Mouse (Mus musculus): ENCODE measurements around the gene Tmem63b. TPM values are rescaled to one million over a fixed set of nuclear protein-coding genes. Genes with fewer than 3 reads are reported as not detected.

The Tmem63b gene
- 100 to 1,000 TPM in 8 of 26 experiments, 10 to 100 TPM in 18; 39.1 to 247 (median 68.4) TPM for total RNA-seq (2018; cell fraction: chromatin; rRNA removed)
- total RNA-seq (2018; cell fraction: cytosol; rRNA removed) = 10 to 100 TPM in 17 of 26 experiments, 1 to 10 TPM in 9; 8.8 to 14.2 (median 11.0) TPM
- 100 to 1,000 TPM in 2 of 26 experiments, 10 to 100 TPM in 24; 25.8 to 117 (median 46.1) TPM for total RNA-seq (2018; cell fraction: nucleus; rRNA removed)
- polyA plus RNA-seq (2018) = 8.2 to 10.7 TPM (median 9.7 TPM) in 3 replicates

DNA sequence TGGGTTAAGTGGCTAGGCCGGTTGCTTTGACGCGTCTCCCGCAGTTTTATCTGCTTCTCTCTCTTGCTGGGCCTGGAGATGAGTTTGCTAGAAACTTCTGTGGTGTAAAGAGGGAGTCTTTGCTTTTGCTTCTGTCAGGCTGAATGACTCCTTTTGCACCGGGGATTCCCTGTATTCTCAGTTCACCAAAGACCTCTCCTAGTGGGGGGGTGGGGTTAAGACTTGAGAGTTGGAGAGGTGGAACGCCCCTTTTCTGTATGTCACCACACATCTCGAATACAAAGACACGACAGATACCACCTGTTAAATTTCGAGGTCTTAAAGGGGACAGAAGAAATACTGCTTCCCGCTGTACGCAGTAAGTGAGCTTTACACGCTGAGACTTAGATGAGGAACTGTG lies at the start of gene Tmem63b:
Tmem63b (minus strand) TSS at position 190 of the 400 bp plus-strand sequence.
- WGBS (ENCODE audit: missing documents) = 1% methylated on average over 12 of the region's 12 CpGs
- peak within 1 kb of the TSS; percentile 98 for H3K4me3 ChIP-seq (ENCODE audit: inconsistent target)
- peaks cover 65% of the 10 kb centered on the region for H3K79me2 ChIP-seq (ENCODE audit: inconsistent target)
- peak within 1 kb of the TSS; percentile 62 for H3K27ac ChIP-seq
- no peaks in the 10 kb centered on the region for H3K36me3 ChIP-seq (ENCODE audit: inconsistent target)

DNA sequence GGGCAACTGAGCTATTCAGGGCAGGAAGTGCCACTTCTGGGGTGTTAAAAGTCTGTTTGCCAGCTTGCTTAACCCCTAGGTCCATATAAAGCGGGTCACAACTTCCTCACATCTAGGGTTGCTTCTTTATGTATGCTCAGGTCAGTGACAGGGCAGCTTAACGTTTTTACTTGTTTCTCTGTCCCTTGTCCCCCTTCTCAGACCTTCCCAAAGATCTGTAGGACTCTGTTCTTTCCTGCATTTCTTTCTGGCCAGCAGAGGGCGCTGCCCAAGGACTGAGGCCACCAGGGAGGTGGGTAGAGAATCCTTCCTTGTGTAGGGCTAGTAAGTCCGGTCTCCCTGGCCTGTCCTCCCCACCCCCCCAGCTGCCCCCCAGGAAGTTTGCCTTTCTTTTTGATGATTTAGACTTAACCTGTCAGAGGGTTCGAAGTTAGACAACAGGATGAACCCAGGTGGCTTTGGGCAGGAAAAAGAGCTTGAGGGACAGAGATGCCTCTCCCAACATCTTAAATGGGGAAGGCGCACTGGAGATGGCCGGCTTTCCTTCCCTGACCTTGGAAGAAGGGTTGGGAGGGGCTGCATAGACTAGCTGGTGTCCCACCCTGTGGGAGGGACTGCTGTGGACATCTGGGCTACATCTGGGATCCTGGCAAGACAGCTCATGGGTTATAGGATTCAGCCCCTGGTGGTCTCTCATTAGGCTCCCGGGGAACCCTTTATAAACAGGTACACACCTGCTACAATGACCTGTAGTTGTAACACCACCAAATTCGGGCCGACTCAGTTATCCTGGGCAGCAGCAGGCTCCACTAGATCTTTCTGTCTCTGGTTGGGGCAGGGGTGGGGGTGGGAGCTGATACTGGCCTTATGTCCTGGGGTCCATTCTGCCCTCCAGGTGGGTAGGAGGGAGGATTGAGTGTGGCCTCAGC lies 48.9 kb upstream of the Tmem63b start:
- H3K27ac ChIP-seq = peak overlapping the region; percentile 76

DNA sequence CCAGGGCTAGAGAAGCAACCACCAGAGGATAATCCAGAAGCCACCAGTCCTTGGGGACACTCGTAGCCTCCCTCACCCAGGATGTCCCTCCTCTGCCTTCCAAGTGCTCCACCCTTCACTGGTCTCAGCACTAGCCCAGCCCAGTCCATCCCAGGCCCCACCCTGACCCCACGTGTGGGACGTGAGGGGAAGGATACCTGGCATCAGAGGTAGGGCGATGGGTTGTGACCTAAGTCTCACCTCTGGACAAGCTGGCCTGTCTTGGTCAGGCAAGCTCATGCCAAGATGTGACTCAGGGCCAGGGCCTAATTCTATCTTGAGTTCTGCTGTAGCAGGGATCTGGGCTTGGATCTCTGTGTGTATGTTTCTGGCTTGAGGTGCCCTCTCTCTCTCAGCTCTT lies 48.2 kb upstream of the Tmem63b start:
- H3K27ac ChIP-seq = peak overlapping the region; percentile 76
- H3K4me3 ChIP-seq (ENCODE audit: inconsistent target) = no peak overlapping the region
- WGBS (ENCODE audit: missing documents) = 98% methylated on average over 4 of the region's 4 CpGs
- H3K36me3 ChIP-seq (ENCODE audit: inconsistent target) = no peaks in the 10 kb centered on the region
- no peaks in the 10 kb centered on the region for H3K79me2 ChIP-seq (ENCODE audit: inconsistent target)

More for the DNA sequence above, 48.9 kb upstream of the Tmem63b start:
- Histone ChIP-seq H3K79me2 (ENCODE audit: inconsistent target) (no peaks in the 10 kb centered on the region), H3K36me3 (ENCODE audit: inconsistent target) (no peaks in the 10 kb centered on the region), H3K4me3 (ENCODE audit: inconsistent target) (peak overlapping the region; percentile 28)
- 10% methylated on average over 10 of the region's 10 CpGs for WGBS (ENCODE audit: missing documents)

DNA sequence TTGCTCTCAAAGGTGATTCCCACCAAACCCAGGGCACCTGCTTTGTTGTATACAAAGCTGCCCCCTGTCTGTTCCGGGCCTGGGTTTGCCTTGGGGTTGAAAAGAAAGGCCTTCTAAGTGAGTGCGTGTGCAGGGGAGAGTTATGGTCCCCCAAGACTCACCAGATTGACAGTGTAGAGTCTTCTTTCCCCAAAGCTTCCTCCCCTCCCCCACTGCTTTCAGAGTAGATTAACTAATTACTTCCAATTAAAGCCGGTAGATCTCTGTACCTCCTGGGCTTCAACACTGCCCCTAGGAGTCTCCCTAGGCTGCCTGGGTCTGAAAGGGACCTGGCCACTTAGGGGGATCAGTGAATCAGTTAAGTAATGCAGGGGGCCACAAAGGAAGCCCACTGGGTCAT lies 47.6 kb upstream of the Tmem63b start:
- peak overlapping the region; percentile 76 for H3K27ac ChIP-seq
- H3K4me3 ChIP-seq (ENCODE audit: inconsistent target) = no peak overlapping the region

DNA sequence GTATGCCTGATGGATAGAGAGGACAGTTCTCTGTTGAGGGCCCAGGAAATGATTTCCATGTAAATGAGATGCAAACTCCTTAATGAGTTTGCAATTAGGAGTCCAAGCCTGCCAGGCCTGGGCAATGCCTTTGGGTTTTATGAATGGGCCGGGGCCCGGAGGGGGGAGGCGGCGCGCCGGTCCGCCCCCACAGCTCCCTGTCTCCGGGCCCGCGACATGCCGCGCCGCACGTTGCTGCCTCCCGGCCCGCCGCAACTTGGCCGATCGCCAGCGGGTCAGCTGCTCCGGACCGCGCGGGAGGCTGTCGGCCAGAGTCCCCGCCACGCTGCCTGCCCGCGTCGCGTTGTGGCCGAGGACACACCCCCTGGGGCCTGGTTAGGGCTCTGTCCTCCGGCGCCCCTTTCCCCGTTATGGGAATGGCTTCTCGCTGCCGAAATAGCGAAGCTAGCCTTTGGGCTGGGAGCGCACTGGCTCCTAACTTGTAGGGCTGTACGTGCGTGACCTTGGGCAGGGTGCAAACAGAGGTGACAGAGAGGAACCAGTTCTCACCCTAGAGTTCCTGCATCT lies 47.1 kb upstream of the Tmem63b start, which contains the start of gene 1600014C23Rik:
1600014C23Rik (minus strand) TSS at position 110 of the 567 bp plus-strand sequence.
- no peaks in the 10 kb centered on the region for H3K36me3 ChIP-seq (ENCODE audit: inconsistent target)
- H3K79me2 ChIP-seq (ENCODE audit: inconsistent target) = no peaks in the 10 kb centered on the region
- no peak within 1 kb of the TSS for H3K4me3 ChIP-seq (ENCODE audit: inconsistent target)
- 11% methylated on average over 40 of the region's 41 CpGs for WGBS (ENCODE audit: missing documents)
- peak within 1 kb of the TSS; percentile 76 for H3K27ac ChIP-seq

More for the DNA sequence above, 47.6 kb upstream of the Tmem63b start:
- Histone ChIP-seq H3K79me2 (ENCODE audit: inconsistent target) (no peaks in the 10 kb centered on the region), H3K36me3 (ENCODE audit: inconsistent target) (no peaks in the 10 kb centered on the region)
- 74% methylated on average over 2 of the region's 3 CpGs for WGBS (ENCODE audit: missing documents)

DNA sequence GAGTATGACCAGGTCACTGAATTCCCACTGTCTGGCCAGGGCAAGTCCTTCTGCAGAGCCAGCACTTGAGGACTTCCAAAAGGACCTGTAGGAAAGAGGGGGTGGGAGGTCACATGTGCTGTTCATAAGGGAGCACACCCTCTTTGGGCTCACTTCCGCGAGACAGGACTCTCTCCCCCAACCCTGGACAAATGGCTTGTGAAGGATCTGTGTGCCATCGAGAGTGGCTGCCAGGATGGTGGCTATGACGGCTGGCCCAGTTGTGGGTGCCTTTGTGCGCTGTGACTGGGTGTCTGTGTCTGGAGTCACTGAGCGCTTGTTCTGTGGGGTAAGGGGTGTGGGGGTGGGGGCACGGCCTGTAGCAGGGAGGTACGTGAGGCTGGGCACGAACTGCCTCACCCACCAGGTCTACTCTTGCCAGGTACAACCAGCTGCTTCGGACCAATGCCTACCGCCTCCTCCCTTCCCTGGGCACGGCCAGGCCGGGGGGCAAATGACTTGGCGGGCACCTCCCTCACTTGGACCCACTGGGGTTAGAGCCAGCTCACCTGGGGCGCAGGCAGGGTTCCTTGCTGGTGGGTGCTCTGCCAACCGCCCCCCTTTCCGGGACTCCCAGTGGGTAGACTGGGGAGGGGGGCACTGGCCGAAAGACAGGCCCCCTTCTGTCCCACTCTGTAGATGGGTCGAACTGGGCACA lies 46.5 kb upstream of the Tmem63b start:
- no peak overlapping the region for H3K4me3 ChIP-seq (ENCODE audit: inconsistent target)
- no peaks in the 10 kb centered on the region for H3K79me2 ChIP-seq (ENCODE audit: inconsistent target)
- no peak overlapping the region for H3K27ac ChIP-seq
- WGBS (ENCODE audit: missing documents) = 84% methylated on average over 18 of the region's 19 CpGs
- no peaks in the 10 kb centered on the region for H3K36me3 ChIP-seq (ENCODE audit: inconsistent target)

DNA sequence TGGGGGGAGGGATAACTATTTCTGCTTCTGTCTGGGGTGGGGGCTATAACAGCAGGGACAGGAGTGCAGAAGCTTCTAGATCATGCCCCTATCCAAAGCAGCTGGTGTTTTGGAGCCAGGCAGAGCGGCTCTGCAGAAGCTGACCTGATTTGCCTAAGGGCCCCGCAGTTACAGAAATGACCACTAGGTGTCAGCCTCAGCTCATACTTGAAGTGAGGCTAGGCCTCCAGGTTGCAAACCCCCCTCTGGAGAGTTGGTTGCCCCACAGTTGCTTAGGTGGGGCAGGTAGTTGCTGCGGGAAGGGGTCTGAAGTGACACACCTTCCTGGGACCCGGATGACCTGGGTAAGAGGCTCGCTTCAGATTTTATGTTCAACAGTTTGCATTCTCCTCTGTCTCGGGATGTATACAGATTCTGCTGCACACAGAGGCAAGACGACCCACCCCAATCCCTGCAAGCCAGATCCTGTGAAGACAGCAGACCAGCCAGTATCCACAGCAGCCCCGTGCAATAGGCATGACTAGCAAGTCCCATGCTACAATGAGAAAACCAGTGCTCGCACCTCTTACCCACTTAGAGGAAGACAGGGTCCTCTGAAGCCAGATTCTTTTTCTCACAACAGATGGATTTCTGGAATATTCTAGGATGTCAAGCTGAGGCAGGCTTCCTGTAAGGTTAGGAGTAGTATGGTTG lies 44.6 kb upstream of the Tmem63b start:
- Histone ChIP-seq H3K36me3 (ENCODE audit: inconsistent target) (no peaks in the 10 kb centered on the region), H3K27ac (no peak overlapping the region), H3K79me2 (ENCODE audit: inconsistent target) (no peaks in the 10 kb centered on the region), H3K4me3 (ENCODE audit: inconsistent target) (no peak overlapping the region)
- 39% methylated on average over 9 of the region's 9 CpGs for WGBS (ENCODE audit: missing documents)

DNA sequence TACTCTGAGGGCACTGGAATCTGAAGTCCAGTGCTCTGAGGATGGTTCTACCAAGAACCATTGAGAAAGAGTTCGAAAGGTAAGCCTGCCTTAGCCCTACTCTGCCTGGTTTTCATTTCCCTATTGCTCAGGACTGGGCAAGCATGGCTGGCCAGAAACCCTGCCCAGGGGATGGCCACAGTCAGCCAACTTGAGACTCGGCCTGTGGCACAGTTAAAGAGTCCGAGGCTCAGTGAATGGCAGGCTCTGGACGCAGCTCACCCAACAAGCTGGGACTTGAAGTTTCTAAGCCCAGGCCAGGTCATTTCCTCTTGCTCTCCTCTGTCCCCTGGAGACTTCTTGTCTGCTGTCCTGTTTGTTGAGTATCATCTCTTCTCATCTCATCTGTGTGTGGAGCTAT lies 44.0 kb upstream of the Tmem63b start:
- no peak overlapping the region for H3K27ac ChIP-seq
- H3K4me3 ChIP-seq (ENCODE audit: inconsistent target) = no peak overlapping the region
- no peaks in the 10 kb centered on the region for H3K36me3 ChIP-seq (ENCODE audit: inconsistent target)
- H3K79me2 ChIP-seq (ENCODE audit: inconsistent target) = no peaks in the 10 kb centered on the region
- 94% methylated on average over 4 of the region's 4 CpGs for WGBS (ENCODE audit: missing documents)

DNA sequence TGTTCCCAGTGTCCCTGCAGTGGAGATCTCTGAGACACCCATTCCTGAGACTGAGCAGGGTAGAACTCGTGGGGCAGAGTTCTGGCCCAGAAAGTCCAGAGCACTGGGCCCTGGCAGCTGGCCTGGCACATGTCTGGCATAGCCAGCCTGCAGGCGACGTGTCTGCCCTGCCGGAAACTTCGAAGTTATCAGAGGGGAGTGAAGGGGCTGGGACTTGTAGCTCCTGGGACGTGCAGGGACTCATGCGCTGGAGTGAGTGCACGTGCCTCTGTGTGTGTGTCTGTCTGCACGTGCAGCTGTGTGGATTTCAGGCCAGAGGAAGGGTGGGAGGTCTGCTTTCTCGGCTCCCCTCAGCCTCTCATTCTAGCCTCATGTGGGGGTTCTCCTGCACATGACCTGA lies 42.7 kb upstream of the Tmem63b start:
- Histone ChIP-seq H3K36me3 (ENCODE audit: inconsistent target) (no peaks in the 10 kb centered on the region), H3K27ac (no peak overlapping the region), H3K79me2 (ENCODE audit: inconsistent target) (no peaks in the 10 kb centered on the region), H3K4me3 (ENCODE audit: inconsistent target) (no peak overlapping the region)
- 90% methylated on average over 10 of the region's 10 CpGs for WGBS (ENCODE audit: missing documents)

DNA sequence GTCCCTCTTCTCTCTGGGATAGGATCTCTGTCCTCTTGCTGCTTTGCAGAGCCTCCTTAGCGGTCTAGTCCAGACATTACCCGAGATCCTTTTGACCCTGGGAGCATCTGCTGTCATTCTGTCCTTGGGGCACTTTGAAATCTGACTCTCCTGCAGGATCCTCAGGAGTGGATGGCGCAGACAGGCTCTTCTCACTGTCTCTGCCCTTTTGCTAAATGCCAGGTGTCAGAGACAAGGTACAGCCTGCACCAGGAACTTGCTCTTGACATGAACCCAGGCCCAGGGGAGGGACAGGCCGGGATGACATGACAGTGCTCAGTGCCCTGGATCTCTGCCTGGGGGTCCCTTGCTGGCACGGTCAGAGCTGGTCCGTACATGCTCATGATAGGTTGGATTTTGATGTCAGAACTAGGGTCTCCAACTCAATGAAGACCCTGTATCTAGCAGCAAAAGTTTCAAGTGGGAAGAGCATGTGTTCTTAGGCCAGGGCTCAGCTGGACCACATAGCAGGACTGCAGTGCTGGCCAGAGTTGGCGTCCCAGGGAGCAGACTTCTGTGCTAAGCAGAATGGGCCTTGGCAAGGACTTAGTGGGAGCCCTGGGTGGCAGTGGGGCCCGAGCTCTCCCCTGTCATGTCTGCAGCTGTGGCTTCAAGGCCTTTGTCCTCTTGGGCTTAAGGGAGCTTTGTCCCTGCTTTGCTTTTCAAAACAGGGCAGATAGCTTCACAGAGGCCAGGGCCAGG lies 41.4 kb upstream of the Tmem63b start:
- no peak overlapping the region for H3K4me3 ChIP-seq (ENCODE audit: inconsistent target)
- no peak overlapping the region for H3K27ac ChIP-seq
- no peaks in the 10 kb centered on the region for H3K79me2 ChIP-seq (ENCODE audit: inconsistent target)
- WGBS (ENCODE audit: missing documents) = 96% methylated on average over 8 of the region's 8 CpGs
- no peaks in the 10 kb centered on the region for H3K36me3 ChIP-seq (ENCODE audit: inconsistent target)

DNA sequence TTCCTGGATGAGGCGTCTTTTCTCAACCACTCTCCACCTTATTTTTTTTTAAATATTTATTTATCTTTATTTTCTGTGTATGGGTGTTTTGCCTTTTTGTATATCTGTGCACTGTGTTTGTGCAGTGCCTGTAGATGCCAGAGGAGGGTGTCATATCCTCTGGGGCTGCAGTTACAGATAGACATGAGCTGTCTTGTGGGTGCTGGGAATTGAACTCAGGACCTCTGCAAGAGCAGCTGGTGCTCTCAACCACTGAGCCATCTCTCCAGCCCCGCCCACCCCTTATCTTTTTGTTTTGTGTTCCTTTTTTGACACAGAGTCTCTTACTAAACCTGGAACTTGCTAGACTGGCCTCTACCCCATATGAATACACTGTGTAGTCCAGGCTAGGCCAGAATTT lies 40.8 kb upstream of the Tmem63b start:
- Histone ChIP-seq H3K27ac (no peak overlapping the region), H3K36me3 (ENCODE audit: inconsistent target) (no peaks in the 10 kb centered on the region), H3K4me3 (ENCODE audit: inconsistent target) (no peak overlapping the region), H3K79me2 (ENCODE audit: inconsistent target) (no peaks in the 10 kb centered on the region)
- 100% methylated on average over 1 of the region's 2 CpGs for WGBS (ENCODE audit: missing documents)

DNA sequence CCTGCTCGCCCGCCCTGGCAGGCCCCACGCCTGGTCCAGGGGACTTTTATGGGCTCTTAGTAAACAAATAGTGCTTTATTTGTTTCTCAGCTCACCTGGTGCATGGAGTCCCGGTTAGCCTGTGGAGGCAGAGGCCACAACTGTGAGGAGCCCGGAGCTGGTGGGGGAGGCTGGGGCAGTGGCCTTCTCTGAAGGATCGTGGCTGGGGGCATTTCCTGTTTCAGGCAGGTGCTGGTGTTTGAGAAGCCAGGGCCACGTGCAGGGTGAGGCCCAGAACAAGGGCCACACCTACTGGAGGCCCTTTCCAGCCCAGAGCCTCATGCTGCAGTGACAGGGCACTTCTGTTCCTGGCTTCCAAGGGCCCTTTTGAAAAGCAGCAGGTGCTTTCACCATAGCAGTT lies 39.5 kb upstream of the Tmem63b start:
- H3K79me2 ChIP-seq (ENCODE audit: inconsistent target) = no peaks in the 10 kb centered on the region
- 60% methylated on average over 7 of the region's 7 CpGs for WGBS (ENCODE audit: missing documents)
- H3K36me3 ChIP-seq (ENCODE audit: inconsistent target) = no peaks in the 10 kb centered on the region
- H3K4me3 ChIP-seq (ENCODE audit: inconsistent target) = no peak overlapping the region
- no peak overlapping the region for H3K27ac ChIP-seq

DNA sequence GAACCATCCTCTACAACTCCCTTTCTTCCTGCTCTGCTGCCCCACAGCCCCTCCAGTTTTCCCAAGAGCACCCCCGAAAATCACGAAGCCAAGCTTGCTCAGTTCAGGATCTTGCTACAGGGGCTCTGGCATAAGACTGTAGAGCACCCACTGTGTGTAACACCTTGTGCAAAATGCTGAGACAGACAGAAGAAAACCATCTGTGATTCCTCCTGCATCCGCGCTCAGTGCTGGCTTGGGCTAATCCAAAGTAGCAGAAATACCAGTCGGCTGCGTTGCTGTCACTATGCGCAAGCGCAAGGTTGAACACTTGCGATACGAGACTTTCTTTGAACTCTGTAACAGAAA lies 37.8 kb upstream of the Tmem63b start:
- whole genome bisulfite sequencing (ENCODE audit: missing documents) = 90% methylated on average over 10 of the region's 10 CpGs
- no peaks in the 10 kb centered on the region for H3K36me3 ChIP-seq (ENCODE audit: inconsistent target)
- H3K4me3 ChIP-seq (ENCODE audit: inconsistent target) = no peak overlapping the region
- H3K79me2 ChIP-seq (ENCODE audit: inconsistent target) = no peaks in the 10 kb centered on the region
- no peak overlapping the region for H3K27ac ChIP-seq
